Mouse (Mus musculus) small intestine, adult 2 months (tissue): Measurements from ENCODE around the gene Nhlh1.

Experiments used
- CTCF ChIP-seq: fragments of 200-500 bp; IDR thresholded peaks from 2 replicates; pipeline ENCODE4 v1.5.1; 2012; ENCODE audit warnings: low read depth, mild to moderate bottlenecking, control low read depth, inconsistent platforms, low read length, moderate library complexity, mixed read lengths; ENCODE audit not compliant: insufficient replicate concordance, insufficient read length; ENCODE audit errors: extremely low read depth
- POLR2A ChIP-seq: fragments of 200-500 bp; IDR thresholded peaks from 2 replicates; pipeline ENCODE4 v1.6.1; 2012; ENCODE audit warnings: low read depth, mild to moderate bottlenecking, control low read depth, inconsistent platforms, low read length, moderate library complexity

GRCm38 (mm10) chr1:172060659-172061058, 3.3 kb upstream of the Nhlh1 start:
- no peak for TF ChIP-seq POLR2A
- TF ChIP-seq CTCF = no peak
